Mouse (Mus musculus): ENCODE data around the gene Grk4.

DNA sequence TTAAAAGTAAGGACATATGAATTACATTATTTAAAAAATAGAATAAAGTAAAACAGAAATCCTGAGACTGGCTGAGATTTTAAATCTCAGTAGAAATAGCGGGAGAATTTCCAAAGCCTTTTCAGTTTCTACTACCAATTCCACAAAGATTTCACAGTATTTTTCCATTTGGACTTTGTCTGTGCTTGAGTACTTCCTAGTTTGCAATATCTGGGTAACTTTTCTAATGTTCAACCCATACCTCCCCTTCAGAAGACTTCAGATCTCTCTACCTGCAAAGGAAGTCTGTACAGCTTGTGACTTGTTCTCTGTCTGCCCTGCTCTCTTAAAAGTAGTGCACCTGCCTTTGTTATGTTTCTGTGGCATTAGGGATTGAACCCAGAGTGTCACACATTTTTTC lies 48.3 kb downstream of the Grk4 start:
- TF ChIP-seq CTCF (conservative IDR thresholded peaks at IDR 0.05; ENCODE audit: low read length) (no peak), NANOG (IDR thresholded peaks at IDR 0.05; ENCODE audit: borderline replicate concordance, low read length) (no peak)
